In genomic region chrX:99498021-99498420, GRCm38 (mm10) we compare ENCODE assay signal across 24 mouse cellular contexts.
"Had no signal": no experiment of that assay in that cellular context is flagged by ENCODE, and none has a peak within 500 bp of the region (broad histone marks: within the 10 kb centered on the region; RNA-seq: fewer than 3 reads in every experiment).

No protein-coding gene starts in this region.

- H3K27ac ChIP-seq: gastrocnemius, adult 2 months; heart, adult 2 months; heart, embryonic 10.5 days; hindbrain, embryonic 10.5 days; hindbrain, embryonic 12.5 days; hindbrain, embryonic 14.5 days; intestine, embryonic 15.5 days; kidney, postnatal 0 days; layer of hippocampus, adult 2 months; left cerebral cortex, adult 2 months; limb, embryonic 10.5 days; limb, embryonic 12.5 days; liver, embryonic 13.5 days had no signal

- H3K4me1 ChIP-seq: hindbrain, embryonic 12.5 days; intestine, embryonic 15.5 days; liver, embryonic 13.5 days had no signal

- H3K4me2 ChIP-seq: heart, embryonic 12.5 days; hindbrain, embryonic 12.5 days; hindbrain, embryonic 14.5 days; intestine, embryonic 15.5 days; limb, embryonic 12.5 days; liver, embryonic 11.5 days; liver, embryonic 13.5 days had no signal

- H3K9me3 ChIP-seq: heart, embryonic 10.5 days; heart, embryonic 12.5 days; hindbrain, embryonic 10.5 days; hindbrain, embryonic 12.5 days; intestine, embryonic 15.5 days; limb, embryonic 10.5 days; limb, embryonic 12.5 days; liver, embryonic 13.5 days had no signal

- ATAC-seq: hindbrain, embryonic 16.5 days; inflammation-experienced regulatory T-cells, adult 6 months; intestine, embryonic 15.5 days; intestine, postnatal 0 days had no signal

- DNase-seq: gastrocnemius, adult 2 months; gastrocnemius, postnatal 10 days; gastrocnemius, postnatal 25 days; heart, adult 2 months; heart, postnatal 10 days; heart, postnatal 4 days; kidney, postnatal 14 days; liver; liver, embryonic 13.5 days had no signal

- H3K4me3 ChIP-seq: gastrocnemius, adult 2 months; heart, adult 2 months; heart, embryonic 10.5 days; heart, embryonic 12.5 days; hindbrain, embryonic 10.5 days; hindbrain, embryonic 12.5 days; intestine, embryonic 15.5 days; layer of hippocampus, adult 2 months; left cerebral cortex, adult 2 months; limb, embryonic 10.5 days; limb, embryonic 12.5 days; liver, embryonic 13.5 days had no signal

- H3K9ac ChIP-seq: heart, embryonic 12.5 days; hindbrain, embryonic 12.5 days; hindbrain, embryonic 14.5 days; intestine, embryonic 15.5 days; limb, embryonic 12.5 days; liver, embryonic 13.5 days had no signal

- H3K36me3 ChIP-seq: heart, embryonic 10.5 days; heart, embryonic 12.5 days; hindbrain, embryonic 10.5 days; hindbrain, embryonic 12.5 days; intestine, embryonic 15.5 days; limb, embryonic 10.5 days; limb, embryonic 12.5 days; liver, embryonic 13.5 days had no signal
